Mouse (Mus musculus) cerebellum, adult 2 months (tissue): ENCODE measurements around the gene Slc33a1.

Experiments used
- CTCF ChIP-seq: fragments of 200-500 bp; IDR thresholded peaks from 2 replicates; pipeline ENCODE4 v1.5.1; 2011; ENCODE audit warnings: low read depth, mild to moderate bottlenecking, control low read depth, low read length, moderate library complexity, borderline replicate concordance; ENCODE audit not compliant: insufficient read depth
- POLR2A ChIP-seq: fragments of 200-500 bp; IDR thresholded peaks from 2 replicates; pipeline ENCODE4 v1.6.1; 2011; ENCODE audit warnings: low read length, control low read depth, borderline replicate concordance; ENCODE audit not compliant: insufficient read depth

GRCm38 (mm10) chr3:63938928-63939327 is 25.6 kb downstream of the Slc33a1 start:
- no peak for TF ChIP-seq CTCF
- no peak for TF ChIP-seq POLR2A
